Mouse (Mus musculus) mesoderm, embryonic 11.5 days (tissue): ENCODE data around the gene Dglucy.

Experiments used
- DNase-seq: peaks from one replicate; pipeline ENCODE4 v3.0.0-alpha.2; 2012; ENCODE audit warnings: low read depth, low spot score

Dglucy gene

GRCm38 (mm10) chr12:100778934-100779865 lies at the start of gene Dglucy:
Gene Dglucy, plus strand, starts transcription at chr12:100779057.
- peak; percentile 28 for DNase-seq

GRCm38 (mm10) chr12:100735156-100735555 lies 43.7 kb upstream of the Dglucy start:
- DNase-seq: no peak

- no peak for DNase-seq
These were observed 43.3 kb upstream of the Dglucy start for GRCm38 (mm10) chr12:100735581-100735980.

- DNase-seq: no peak
These were observed 40.4 kb upstream of the Dglucy start for GRCm38 (mm10) chr12:100738498-100738897.

- no peak for DNase-seq
These were observed 39.8 kb upstream of the Dglucy start for GRCm38 (mm10) chr12:100739011-100739570.

GRCm38 (mm10) chr12:100740313-100740712 lies 38.5 kb upstream of the Dglucy start:
- no peak for DNase-seq

- DNase-seq: no peak
These were observed 36.4 kb upstream of the Dglucy start for GRCm38 (mm10) chr12:100742468-100742867.

GRCm38 (mm10) chr12:100752977-100753376 lies 25.9 kb upstream of the Dglucy start:
- no peak for DNase-seq

GRCm38 (mm10) chr12:100753716-100754115 lies 25.1 kb upstream of the Dglucy start:
- peak; percentile 10 for DNase-seq

GRCm38 (mm10) chr12:100757427-100757826 lies 21.4 kb upstream of the Dglucy start:
- no peak for DNase-seq

GRCm38 (mm10) chr12:100762663-100763425 lies 16.0 kb upstream of the Dglucy start:
- DNase-seq: no peak

GRCm38 (mm10) chr12:100764329-100765018 lies 14.4 kb upstream of the Dglucy start:
- no peak for DNase-seq

GRCm38 (mm10) chr12:100769871-100770270 lies 9.0 kb upstream of the Dglucy start:
- no peak for DNase-seq

- DNase-seq: no peak
These were observed 8.1 kb upstream of the Dglucy start for GRCm38 (mm10) chr12:100770765-100771164.

GRCm38 (mm10) chr12:100772230-100772984 lies 6.5 kb upstream of the Dglucy start:
- DNase-seq: no peak

GRCm38 (mm10) chr12:100774756-100775155 lies 4.1 kb upstream of the Dglucy start:
- DNase-seq: no peak

- no peak for DNase-seq
These were observed 3.6 kb upstream of the Dglucy start for GRCm38 (mm10) chr12:100775291-100775690.

GRCm38 (mm10) chr12:100775911-100776581 lies 2.8 kb upstream of the Dglucy start:
- no peak for DNase-seq

GRCm38 (mm10) chr12:100776991-100777390 lies 1.9 kb upstream of the Dglucy start:
- DNase-seq: no peak

- no peak for DNase-seq
These were observed 452 bp upstream of the Dglucy start for GRCm38 (mm10) chr12:100778276-100778933.
